Mouse (Mus musculus) fat pad, adult 2 months (tissue): ENCODE data around the gene Xlr5a.
"Not testable (repeated sequence)": the region's sequence is repeated elsewhere in the genome, so short reads cannot be mapped to it uniquely, and the experiment has no call there.

Experiments used
- DNase-seq: peaks from one replicate; pipeline ENCODE4 v3.0.0-alpha.2; 2011; ENCODE audit warnings: low read depth, low spot score; ENCODE audit errors: extremely low read depth

The Xlr5a gene

DNA sequence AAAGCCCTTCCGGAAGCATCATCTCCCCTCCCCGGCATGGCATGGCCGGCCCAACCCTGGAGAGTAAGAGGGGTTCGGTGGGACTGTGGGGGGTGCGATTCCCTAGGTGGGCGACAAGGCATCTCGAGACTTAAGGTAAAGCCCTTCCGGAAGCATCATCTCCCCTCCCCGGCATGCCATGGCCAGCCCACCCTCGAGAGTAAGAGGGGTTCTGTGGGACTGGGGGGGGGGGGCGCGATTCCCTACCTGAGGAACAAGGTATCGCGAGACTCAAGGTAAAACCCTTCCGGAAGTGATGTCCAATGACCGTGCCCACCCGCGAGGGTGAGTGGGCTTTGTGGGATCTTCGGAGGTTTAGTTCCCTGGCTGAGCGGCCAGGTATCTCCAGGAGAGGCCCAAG, 144.3 kb downstream of the Xlr5a start, which contains the start of gene Xlr5b:
Gene Xlr5b, plus strand, starts transcription at position 301 of the 400 bp plus-strand sequence.
- not testable (repeated sequence) for DNase-seq

DNA sequence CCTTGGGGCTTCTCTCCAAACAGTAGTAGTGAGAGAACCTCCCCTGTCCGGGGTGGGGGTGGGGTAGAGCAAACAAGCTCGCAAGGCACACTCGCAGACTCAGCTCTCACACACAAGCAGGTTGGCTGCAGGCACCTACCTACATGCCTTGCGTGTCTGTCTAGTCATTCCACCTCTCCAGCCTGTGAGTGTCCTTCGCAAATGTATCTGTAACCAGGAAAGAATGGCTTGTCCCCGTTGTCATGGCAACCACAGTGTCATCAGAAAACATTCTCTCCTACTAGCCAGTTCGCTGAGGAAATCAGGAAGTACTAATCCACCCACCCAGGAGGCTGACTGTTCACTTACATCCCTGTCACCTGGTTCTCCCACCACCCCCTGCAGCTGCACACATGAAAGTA, 149.6 kb downstream of the Xlr5a start:
- DNase-seq, result not testable (repeated sequence)

- not testable (repeated sequence) for DNase-seq
Observed at GRCm38 (mm10) chrX:73122859-73123829, 169.6 kb downstream of the Xlr5a start.

GRCm38 (mm10) chrX:73116747-73117146, 176.0 kb downstream of the Xlr5a start, which contains the start of gene Gm14685:
Gene Gm14685, plus strand, starts transcription at chrX:73117047.
- DNase-seq, result not testable (repeated sequence)

GRCm38 (mm10) chrX:73096941-73097508, 195.8 kb downstream of the Xlr5a start, which contains the start of gene Xlr3a:
Gene Xlr3a, minus strand, starts transcription at chrX:73097095.
- not testable (repeated sequence) for DNase-seq

DNA sequence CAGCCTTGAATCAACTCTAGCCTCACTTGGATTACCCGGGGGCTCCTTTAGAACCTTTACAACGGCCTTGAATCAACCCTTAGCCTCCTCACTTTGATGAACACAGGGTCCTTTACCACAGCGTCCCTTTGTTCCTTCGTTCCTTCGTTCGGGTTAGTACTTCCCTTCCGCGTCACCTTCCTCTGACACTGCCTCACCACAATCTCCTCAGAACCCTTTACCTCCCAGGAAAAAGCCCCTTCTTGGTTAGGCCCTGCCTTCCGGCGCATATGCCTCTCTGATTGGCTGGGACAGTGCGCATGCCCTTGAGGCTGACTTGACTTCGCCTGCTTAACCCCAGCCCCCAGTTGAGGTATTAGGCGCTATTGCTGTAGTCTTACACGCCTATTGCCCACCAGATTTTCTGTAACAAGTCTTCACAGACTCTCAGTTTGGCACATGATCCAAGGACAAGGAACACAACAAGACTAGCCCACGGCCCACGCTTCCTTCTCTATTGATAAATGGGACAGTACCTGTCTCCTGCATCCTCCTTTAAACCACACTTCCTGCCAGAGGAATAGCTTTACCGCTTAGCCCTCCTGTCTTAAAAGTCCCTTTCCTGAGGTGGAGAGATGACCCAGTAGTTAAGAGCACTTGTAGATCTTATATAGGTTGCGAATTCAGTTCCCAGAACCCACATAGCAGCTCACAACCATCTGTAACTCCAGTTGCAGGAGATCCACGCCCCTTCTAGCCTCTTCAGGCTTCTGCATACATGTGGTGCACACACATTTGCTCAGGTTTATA, 210.3 kb downstream of the Xlr5a start, which contains the start of gene Xlr4a:
Gene Xlr4a, minus strand, starts transcription at position 212 of the 789 bp plus-strand sequence.
- DNase-seq, result not testable (repeated sequence)

DNA sequence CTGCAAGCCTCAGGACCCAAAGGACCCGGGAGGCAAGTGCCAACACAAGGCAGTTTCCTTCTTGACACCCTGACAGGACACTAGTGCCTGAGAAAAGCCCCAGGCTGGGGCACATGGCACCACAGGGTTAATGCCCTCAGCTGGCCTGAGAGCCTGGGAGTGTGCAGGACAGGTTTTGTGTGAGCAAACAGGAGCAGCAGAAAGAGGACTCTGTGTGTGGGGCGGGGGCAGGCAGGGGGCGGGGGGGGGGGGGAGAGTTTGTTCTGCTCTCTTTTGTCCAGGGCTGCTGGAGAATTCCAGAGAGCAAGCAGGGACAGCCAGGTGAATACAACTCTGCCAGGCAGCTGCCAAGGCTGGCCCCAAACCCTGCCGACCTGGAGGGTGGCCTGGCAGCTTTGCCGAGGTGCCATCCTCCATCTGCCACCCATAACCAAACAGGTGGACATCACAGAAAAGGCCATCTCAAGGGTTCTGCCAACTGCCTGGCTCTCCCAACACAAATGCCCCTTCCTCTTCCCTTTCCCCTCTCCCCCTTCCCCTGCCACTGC, 225.9 kb downstream of the Xlr5a start:
- DNase-seq, result not testable (repeated sequence)

DNA sequence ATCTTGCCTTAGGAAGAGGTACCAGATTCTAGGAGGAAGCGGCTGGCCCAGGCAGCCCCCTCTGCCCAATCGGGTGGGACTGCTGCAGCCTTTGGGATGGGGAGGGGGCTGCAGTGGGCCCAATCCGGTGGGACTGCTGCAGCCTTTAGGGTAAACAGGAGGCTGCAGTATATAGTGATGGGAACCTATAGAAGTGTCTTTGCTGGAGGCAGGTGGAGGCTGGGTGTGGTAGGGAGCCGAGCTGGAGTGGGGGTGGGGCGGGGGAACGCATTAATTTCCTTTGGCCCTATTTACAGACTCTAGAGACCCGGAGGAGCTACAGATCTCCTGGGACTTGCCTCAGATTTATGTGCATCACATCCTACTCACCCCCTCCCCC, 228.4 kb downstream of the Xlr5a start, which contains the start of gene Pnma3:
Gene Pnma3, plus strand, starts transcription at position 373 of the 379 bp plus-strand sequence.
- DNase-seq, result no peak

GRCm38 (mm10) chrX:73063512-73064414, 229.0 kb downstream of the Xlr5a start:
- no peak for DNase-seq

DNA sequence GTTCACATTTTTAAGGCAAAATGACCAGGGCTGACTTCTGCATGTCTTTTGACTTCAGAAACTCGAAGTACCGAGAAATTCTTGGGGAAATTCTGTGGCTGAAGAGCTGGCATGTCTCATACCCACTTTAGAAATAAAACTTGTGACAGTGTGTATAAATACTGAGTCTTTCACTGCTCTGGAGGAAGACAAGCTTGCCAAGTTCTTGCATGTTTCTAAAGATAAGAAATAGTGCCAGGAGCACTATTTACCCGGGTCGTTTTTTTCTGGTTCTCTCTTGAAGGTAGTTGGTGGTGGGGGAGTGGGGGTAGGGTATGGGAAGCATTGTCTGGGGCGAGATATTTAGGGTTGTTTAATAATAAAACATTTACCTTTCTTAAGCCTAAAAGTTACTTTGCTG, 230.5 kb downstream of the Xlr5a start:
- DNase-seq, result no peak

- DNase-seq, result no peak
Observed at GRCm38 (mm10) chrX:73061528-73061927, 231.2 kb downstream of the Xlr5a start.
